Mouse (Mus musculus) G1E (cell line): ENCODE results near the gene Otud7b.

Experiments
- CTCF ChIP-seq: IDR thresholded peaks from 2 replicates; pipeline ENCODE4 v1.5.1; 2012; ENCODE audit warnings: low read depth, low read length, inconsistent platforms, mixed read lengths
- GATA2 ChIP-seq: IDR thresholded peaks from 2 replicates; pipeline ENCODE4 v1.6.1; 2012; ENCODE audit warnings: low read depth, low read length, inconsistent platforms, borderline replicate concordance
- TAL1 ChIP-seq: conservative IDR thresholded peaks from 2 replicates; pipeline ENCODE4 v1.6.1; 2012; ENCODE audit warnings: low read depth, low read length, inconsistent platforms, mixed read lengths

DNA sequence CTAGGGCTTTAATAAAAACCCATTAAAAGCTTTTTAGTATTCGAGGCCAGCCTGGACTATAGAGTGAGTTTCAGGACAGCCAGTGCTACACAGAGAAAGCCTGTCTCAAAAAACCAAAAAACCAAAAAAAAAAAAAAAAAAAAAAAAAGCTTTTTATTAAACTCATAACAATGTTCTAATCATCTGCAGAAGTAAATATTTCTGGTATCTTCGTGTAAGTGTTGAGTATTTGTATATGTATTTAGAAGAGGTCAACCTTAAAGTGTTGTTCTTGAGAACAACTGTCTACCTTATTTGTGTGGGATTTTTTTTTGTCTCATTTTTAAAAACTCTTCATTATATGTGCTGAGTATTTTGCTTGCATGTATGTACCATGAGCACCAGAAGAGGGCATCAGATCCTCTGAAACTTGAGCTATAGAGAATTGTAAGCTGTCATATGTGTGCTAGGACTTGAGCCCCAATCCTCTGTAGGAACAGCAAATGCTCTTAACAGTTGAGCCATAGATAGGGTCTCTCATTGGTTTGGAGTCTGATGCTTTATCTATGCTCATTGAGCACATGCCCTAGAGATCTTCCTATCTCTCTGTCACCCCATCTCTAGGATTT, 14.3 kb upstream of the Otud7b start:
- TF ChIP-seq CTCF, result no peak
- TF ChIP-seq TAL1, result no peak
- no peak for TF ChIP-seq GATA2
